Mouse (Mus musculus): Measurements from ENCODE around the gene Vmn1r66. TPM values are rescaled to one million over a fixed set of nuclear protein-coding genes. Genes with fewer than 3 reads are reported as not detected.
"Not testable (repeated sequence)": the region's sequence is repeated elsewhere in the genome, so short reads cannot be mapped to it uniquely, and the experiment has no call there.

Gene Vmn1r66
- polyA plus RNA-seq (2012; rRNA removed), result not detected in 2 replicates
- not detected in 2 replicates for polyA plus RNA-seq (2014; fragmentation: Nextera tagmentation; extraction: Ambion mirVana)

DNA sequence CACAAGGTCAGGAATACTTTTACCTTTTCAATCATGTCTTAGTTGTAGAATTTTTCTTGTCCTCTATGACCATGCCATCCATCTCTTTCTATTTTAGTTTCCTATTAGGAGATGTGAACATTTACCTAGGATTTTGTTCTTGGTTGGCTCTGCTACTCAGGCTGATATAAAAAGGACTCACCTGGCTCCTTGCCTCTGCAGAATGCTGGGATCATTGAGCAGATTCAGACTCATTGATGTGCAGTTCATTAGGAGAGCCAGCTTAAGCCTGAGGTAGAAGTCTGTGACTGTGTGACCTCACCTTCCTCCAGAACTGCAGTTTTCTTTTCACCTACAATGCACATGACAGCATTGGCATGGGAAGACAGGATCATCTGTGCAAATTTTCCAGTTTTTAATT lies at the start of gene Vmn1r66:
Vmn1r66 (minus strand) TSS at position 101 of the 400 bp plus-strand sequence.
- no peak within 1 kb of the TSS for H3K4me2 ChIP-seq (replicated peaks; ENCODE audit: low read depth, low read length, severe bottlenecking)
- no peaks in the 10 kb centered on the region for H3K36me3 ChIP-seq (ENCODE audit: control insufficient read depth, insufficient read depth, low read length)
- no peak within 1 kb of the TSS for H3K27ac ChIP-seq (replicated peaks; ENCODE audit: low read depth, low read length)
- H3K9me3 ChIP-seq (ENCODE audit: control insufficient read depth, low read length), result 0 out of 2 replicates have a peak, but pooled peaks cover 15% of the 10 kb centered on the region
- H3K9ac ChIP-seq (ENCODE audit: low read depth, low read length, severe bottlenecking), result no peak within 1 kb of the TSS
- DNase-seq (ENCODE audit: low spot score) (no peak), ATAC-seq (ENCODE audit: low FRiP score, low read depth) (no peak)
- H3K27me3 ChIP-seq (ENCODE audit: control insufficient read depth, insufficient read depth, low read length), result no peaks in the 10 kb centered on the region
- H3K4me3 ChIP-seq (replicated peaks; ENCODE audit: low read length), result no peak within 1 kb of the TSS
- no peak for TF ChIP-seq POLR2A (IDR thresholded peaks at IDR 0.05; ENCODE audit: borderline replicate concordance, extremely low read depth, insufficient read depth, insufficient read length)
- H3K4me1 ChIP-seq (ENCODE audit: control insufficient read depth, insufficient read depth, low read length), result no peaks in the 10 kb centered on the region

DNA sequence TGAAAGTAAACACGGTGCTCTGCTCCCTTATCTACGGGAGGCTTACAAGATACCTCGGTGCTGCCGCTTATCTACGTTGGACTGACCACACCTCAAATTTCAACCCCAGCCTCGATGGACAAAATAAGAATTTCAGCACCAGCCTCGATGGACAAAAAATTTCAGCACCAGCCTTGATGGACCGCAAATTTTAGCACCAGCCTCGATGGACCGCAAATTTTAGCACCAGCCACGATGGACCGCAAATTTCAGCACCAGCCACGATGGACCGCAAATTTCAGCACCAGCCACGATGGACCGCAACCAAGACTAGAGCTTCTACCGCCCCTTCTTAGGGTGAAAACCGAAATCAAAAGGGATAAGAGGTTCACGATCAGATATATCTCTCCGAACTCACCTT lies 47.7 kb upstream of the Vmn1r66 start:
- not testable (repeated sequence) for H3K9ac ChIP-seq (ENCODE audit: low read depth, low read length, severe bottlenecking); DNase-seq (ENCODE audit: low spot score); ATAC-seq (ENCODE audit: low FRiP score, low read depth); H3K9me3 ChIP-seq (ENCODE audit: control insufficient read depth, low read length); H3K4me2 ChIP-seq (replicated peaks; ENCODE audit: low read depth, low read length, severe bottlenecking); H3K36me3 ChIP-seq (ENCODE audit: control insufficient read depth, insufficient read depth, low read length); H3K27ac ChIP-seq (replicated peaks; ENCODE audit: low read depth, low read length); H3K4me1 ChIP-seq (ENCODE audit: control insufficient read depth, insufficient read depth, low read length); H3K27me3 ChIP-seq (ENCODE audit: control insufficient read depth, insufficient read depth, low read length); H3K4me3 ChIP-seq (replicated peaks; ENCODE audit: low read length)
- 75% methylated on average over 16 of the region's 20 CpGs for WGBS

DNA sequence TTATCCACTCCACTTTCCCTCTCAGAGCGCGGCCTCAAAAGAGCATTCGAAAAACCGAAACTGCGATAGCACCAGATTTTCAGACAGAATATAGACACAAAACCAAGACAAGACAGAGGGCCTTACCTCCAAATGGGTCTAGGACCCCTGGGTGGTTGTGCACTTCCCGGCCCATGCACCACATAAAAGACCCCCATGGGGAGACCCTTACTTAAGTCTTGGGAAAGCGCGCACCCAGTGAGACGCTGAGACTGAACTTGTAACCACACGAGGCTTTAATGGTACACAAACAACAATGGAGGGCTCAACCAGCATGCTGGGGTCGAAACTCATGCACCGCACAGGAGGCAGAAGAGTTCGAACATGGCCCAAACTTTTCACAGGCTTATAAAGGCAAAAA lies 25.7 kb downstream of the Vmn1r66 start:
- peaks cover 12% of the 10 kb centered on the region; the same call in 1 of the 2 replicates for H3K9me3 ChIP-seq (ENCODE audit: control insufficient read depth, low read length)
- no peak overlapping the region for H3K4me2 ChIP-seq (replicated peaks; ENCODE audit: low read depth, low read length, severe bottlenecking)
- TF ChIP-seq POLR2A (IDR thresholded peaks at IDR 0.05; ENCODE audit: borderline replicate concordance, extremely low read depth, insufficient read depth, insufficient read length), result no peak
- no peak overlapping the region for H3K4me3 ChIP-seq (replicated peaks; ENCODE audit: low read length)
- no peak overlapping the region for H3K9ac ChIP-seq (ENCODE audit: low read depth, low read length, severe bottlenecking)
- no peaks in the 10 kb centered on the region for H3K27me3 ChIP-seq (ENCODE audit: control insufficient read depth, insufficient read depth, low read length)
- DNase-seq (ENCODE audit: low spot score), result no peak
- no peaks in the 10 kb centered on the region for H3K4me1 ChIP-seq (ENCODE audit: control insufficient read depth, insufficient read depth, low read length)
- 93% methylated on average over 13 of the region's 13 CpGs for WGBS
- no peaks in the 10 kb centered on the region for H3K36me3 ChIP-seq (ENCODE audit: control insufficient read depth, insufficient read depth, low read length)
- H3K27ac ChIP-seq (replicated peaks; ENCODE audit: low read depth, low read length), result no peak overlapping the region
- no peak for ATAC-seq (ENCODE audit: low FRiP score, low read depth)

- peaks cover 16% of the 10 kb centered on the region; the same call in 1 of the 2 replicates for H3K9me3 ChIP-seq (ENCODE audit: control insufficient read depth, low read length)
- no peak overlapping the region for H3K27ac ChIP-seq (replicated peaks; ENCODE audit: low read depth, low read length)
- no peak for TF ChIP-seq POLR2A (IDR thresholded peaks at IDR 0.05; ENCODE audit: borderline replicate concordance, extremely low read depth, insufficient read depth, insufficient read length)
These were observed 28.7 kb downstream of the Vmn1r66 start for GRCm38 (mm10) chr7:10249146-10249545.

More at GRCm38 (mm10) chr7:10249146-10249545, 28.7 kb downstream of the Vmn1r66 start:
- no peak overlapping the region for H3K4me2 ChIP-seq (replicated peaks; ENCODE audit: low read depth, low read length, severe bottlenecking)
- 76% methylated on average over 5 of the region's 5 CpGs for WGBS
- H3K36me3 ChIP-seq (ENCODE audit: control insufficient read depth, insufficient read depth, low read length), result no peaks in the 10 kb centered on the region
- no peaks in the 10 kb centered on the region for H3K27me3 ChIP-seq (ENCODE audit: control insufficient read depth, insufficient read depth, low read length)
- no peak overlapping the region for H3K9ac ChIP-seq (ENCODE audit: low read depth, low read length, severe bottlenecking)
- ATAC-seq (ENCODE audit: low FRiP score, low read depth) (no peak), DNase-seq (ENCODE audit: low spot score) (no peak)
- H3K4me1 ChIP-seq (ENCODE audit: control insufficient read depth, insufficient read depth, low read length), result no peaks in the 10 kb centered on the region
- no peak overlapping the region for H3K4me3 ChIP-seq (replicated peaks; ENCODE audit: low read length)

Other genes starting within 250 kb of the Vmn1r66 start
- gene Vmn2r50, start 224.7 kb downstream of the Vmn1r66 start, polyA plus RNA-seq (2012; rRNA removed), result not detected in 2 replicates
- gene Vmn2r50, start 224.7 kb downstream of the Vmn1r66 start, polyA plus RNA-seq (2014; fragmentation: Nextera tagmentation; extraction: Ambion mirVana), result not detected in 2 replicates
- gene Vmn2r51, start 172.3 kb downstream of the Vmn1r66 start, polyA plus RNA-seq (2012; rRNA removed), result not detected in 2 replicates
- not detected in 2 replicates for gene Vmn2r51, start 172.3 kb downstream of the Vmn1r66 start, polyA plus RNA-seq (2014; fragmentation: Nextera tagmentation; extraction: Ambion mirVana)
- gene Vmn2r52, start 101.4 kb downstream of the Vmn1r66 start, polyA plus RNA-seq (2012; rRNA removed), result not detected in 2 replicates
- gene Vmn2r52, start 101.4 kb downstream of the Vmn1r66 start, polyA plus RNA-seq (2014; fragmentation: Nextera tagmentation; extraction: Ambion mirVana), result not detected in 2 replicates
- not detected in 2 replicates for gene Vmn1r67, start 165.3 kb upstream of the Vmn1r66 start, polyA plus RNA-seq (2012; rRNA removed)
- gene Vmn1r67, start 165.3 kb upstream of the Vmn1r66 start, polyA plus RNA-seq (2014; fragmentation: Nextera tagmentation; extraction: Ambion mirVana), result not detected in 2 replicates
- 7.8 and 8.6 TPM in 2 replicates for gene Zik1, start 217.4 kb upstream of the Vmn1r66 start, polyA plus RNA-seq (2012; rRNA removed)
- gene Zik1, start 217.4 kb upstream of the Vmn1r66 start, polyA plus RNA-seq (2014; fragmentation: Nextera tagmentation; extraction: Ambion mirVana), result 12.8 and 16.7 TPM in 2 replicates